Mouse (Mus musculus) CH12.LX (cell line): ENCODE results near the gene Kcnj9. TPM values are rescaled to one million over a fixed set of nuclear protein-coding genes. Genes with fewer than 3 reads are reported as not detected.

Experiments
- DNase-seq: peaks from one replicate; pipeline ENCODE4 v3.0.0-alpha.2; 2013; ENCODE audit errors: extremely low read depth
- H3K27ac ChIP-seq: 2 replicates; pipeline ENCODE4 v1.5.1; 2012; ENCODE audit warnings: low read depth, mild to moderate bottlenecking, control low read depth, moderate library complexity; ENCODE audit not compliant: insufficient read depth
- H3K27me3 ChIP-seq: replicated peaks from 2 replicates; pipeline ENCODE3; 2012; ENCODE audit warnings: inconsistent platforms
- H3K36me3 ChIP-seq, 2 experiments: replicated peaks in 1 of 2; 2 replicates each; pipeline versions ENCODE3 to v1.6.1; 2012; ENCODE audit warnings: inconsistent platforms in 1 of 2, low read length in 1 of 2, mild to moderate bottlenecking in 1 of 2, mixed read lengths in 1 of 2, moderate library complexity in 1 of 2; ENCODE audit not compliant: control insufficient read depth in 1 of 2, insufficient read depth in 1 of 2
- H3K4me1 ChIP-seq, 2 experiments: 2 replicates each; pipeline ENCODE4 v1.6.1; 2012; ENCODE audit warnings: inconsistent platforms in 1 of 2, moderate library complexity in 1 of 2; ENCODE audit not compliant: insufficient read depth in 2 of 2, control insufficient read depth in 1 of 2
- H3K4me2 ChIP-seq: 2 replicates; pipeline ENCODE4 v1.6.1; 2012; ENCODE audit warnings: low read depth, mild to moderate bottlenecking, control low read depth; ENCODE audit not compliant: poor library complexity, insufficient read depth, severe bottlenecking
- H3K4me3 ChIP-seq, 3 experiments: fragments of 150-350 bp in 1 of 3; sonication (generic) in 1 of 3; replicated peaks in 1 of 3; 2 replicates each; pipeline versions ENCODE3 to v1.5.1; 2011 to 2012; ENCODE audit warnings: low read depth in 2 of 3, low read length in 2 of 3, mild to moderate bottlenecking in 2 of 3, moderate library complexity in 2 of 3, control low read depth in 1 of 3, improper control_type of control experiment in 1 of 3, inconsistent platforms in 1 of 3, mixed read lengths in 1 of 3; ENCODE audit not compliant: poor library complexity in 1 of 3
- H3K79me2 ChIP-seq: replicated peaks from 2 replicates; pipeline ENCODE4 v1.6.1; 2012; ENCODE audit warnings: mild to moderate bottlenecking, moderate library complexity; ENCODE audit not compliant: control insufficient read depth, poor library complexity, insufficient read depth, severe bottlenecking; ENCODE audit errors: extremely low read depth
- H3K9ac ChIP-seq: 2 replicates; pipeline ENCODE4 v1.6.1; 2012; ENCODE audit warnings: low read depth, mild to moderate bottlenecking, control low read depth, moderate library complexity; ENCODE audit not compliant: insufficient read depth
- H3K9me3 ChIP-seq: replicated peaks from 2 replicates; pipeline ENCODE3; 2012; ENCODE audit warnings: low read length, inconsistent platforms, mixed read lengths
- BHLHE40 ChIP-seq: IDR thresholded peaks from 2 replicates; pipeline ENCODE4 v1.6.1; 2011; ENCODE audit warnings: mild to moderate bottlenecking, low read depth, low read length, improper control_type of control experiment
- CHD1 ChIP-seq: IDR thresholded peaks from 2 replicates; pipeline ENCODE4 v1.6.1; 2012; ENCODE audit warnings: low read depth, low read length, improper control_type of control experiment, inconsistent platforms
- CHD2 ChIP-seq: IDR thresholded peaks from 2 replicates; pipeline ENCODE4 v1.6.1; 2011; ENCODE audit warnings: low read length, improper control_type of control experiment
- CTCF ChIP-seq, 2 experiments: IDR thresholded peaks in 1 of 2; conservative IDR thresholded peaks in 1 of 2; 2 replicates each; pipeline ENCODE4 v1.5.1; 2011 to 2012; ENCODE audit warnings: low read depth in 2 of 2, low read length in 2 of 2, improper control_type of control experiment in 1 of 2, inconsistent platforms in 1 of 2, mild to moderate bottlenecking in 1 of 2, moderate library complexity in 1 of 2
- ETS1 ChIP-seq: conservative IDR thresholded peaks from 2 replicates; pipeline ENCODE4 v1.6.1; 2012; ENCODE audit warnings: low read depth, mild to moderate bottlenecking, inconsistent platforms, low read length, improper control_type of control experiment, moderate library complexity
- IRF4 ChIP-seq: IDR thresholded peaks from 2 replicates; pipeline ENCODE4 v1.6.1; 2014; ENCODE audit warnings: low read depth, mild to moderate bottlenecking, inconsistent platforms, low read length, improper control_type of control experiment
- RAD21 ChIP-seq: IDR thresholded peaks from 2 replicates; pipeline ENCODE4 v1.6.1; 2011; ENCODE audit warnings: low read depth, mild to moderate bottlenecking, low read length, improper control_type of control experiment, moderate library complexity
- RCOR1 ChIP-seq: conservative IDR thresholded peaks from 2 replicates; pipeline ENCODE4 v1.6.1; 2012; ENCODE audit warnings: low read depth, mild to moderate bottlenecking, inconsistent platforms, low read length, improper control_type of control experiment
- SMC3 ChIP-seq: IDR thresholded peaks from 2 replicates; pipeline ENCODE4 v1.6.1; 2011; ENCODE audit warnings: low read depth, low read length, improper control_type of control experiment
- USF2 ChIP-seq: conservative IDR thresholded peaks from 2 replicates; pipeline ENCODE4 v1.6.1; 2011; ENCODE audit warnings: low read depth, low read length, improper control_type of control experiment
- ZMIZ1 ChIP-seq: IDR thresholded peaks from 2 replicates; pipeline ENCODE4 v1.6.1; 2012; ENCODE audit warnings: low read depth, mild to moderate bottlenecking, inconsistent platforms, low read length, improper control_type of control experiment
- dilution Hi-C: fragments of 300-500 bp; cut with MboI; formaldehyde crosslinking; loops from 2 replicates; pipeline ENCODE4 v1.14.3; 2020; ENCODE audit warnings: low sequenced_read_pairs; ENCODE audit not compliant: extremely low pct_unique_long_range_greater_than_20kb, extremely low pct_ligation_motif_present
- in situ Hi-C: fragments of 300-500 bp; cut with MboI; formaldehyde crosslinking; loops from 3 replicates; pipeline ENCODE4 v1.14.3; 2019; ENCODE audit warnings: low sequenced_read_pairs, low pct_ligation_motif_present, low pct_unique_long_range_greater_than_20kb, mixed read lengths
- polyA plus RNA-seq: library from polyadenylated mRNA; unstranded; fragments of >175 nt; gene quantifications from 2 replicates; pipeline ENCODE4 v1.2.1, GENCODE M21; 2012; ENCODE audit warnings: low read depth; ENCODE audit not compliant: insufficient read length
- total RNA-seq, 2 experiments: library from RNA; depleted of rRNA; stranded (reverse); fragments of 300-350 nt in 1 of 2; fragments of >200 nt in 1 of 2; gene quantifications; 2 replicates each; pipeline ENCODE4 v1.2.3; 2012 to 2014

Gene Kcnj9
- total and polyA plus RNA-seq, 3 experiments = 0.04 to 0.10 TPM; not detected in 1

DNA sequence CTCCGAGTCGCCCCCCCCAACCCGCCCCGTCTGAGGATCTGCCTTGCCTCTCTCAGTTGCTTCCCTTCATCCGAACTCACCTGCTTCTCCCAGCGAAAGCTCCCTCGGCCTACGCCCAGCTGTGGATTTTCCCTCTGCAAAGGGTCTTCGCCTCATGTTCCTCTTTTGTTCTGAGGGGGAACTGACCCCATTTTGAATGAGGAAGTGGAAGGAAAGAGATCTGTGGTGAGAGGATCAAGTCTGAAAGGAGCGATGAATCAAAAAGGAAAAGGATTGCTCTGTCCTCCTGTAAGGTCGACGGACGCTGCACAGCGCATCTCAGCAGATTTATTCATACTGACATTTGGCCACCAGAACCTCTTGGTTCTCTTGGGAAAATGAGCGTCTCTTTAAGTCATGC, 6.7 kb upstream of the Kcnj9 start:
- H3K4me1 ChIP-seq = peaks cover 0 to 10% of the 10 kb centered on the region in 2 experiments; a peak in 3 of 4 replicates
- no peaks in the 10 kb centered on the region for H3K36me3 ChIP-seq
- dilution Hi-C loops = no loop called here
- H3K4me2 ChIP-seq = peak overlapping the region; percentile 26; the same call in 1 of the 2 replicates
- H3K4me3 ChIP-seq = no peak overlapping the region
- DNase-seq = no peak
- no peak overlapping the region for H3K27ac ChIP-seq
- TF ChIP-seq RCOR1 (no peak), ZMIZ1 (no peak), USF2 (no peak), BHLHE40 (no peak), IRF4 (no peak)
- no peaks in the 10 kb centered on the region for H3K79me2 ChIP-seq
- no peak overlapping the region for H3K9ac ChIP-seq
- no peaks in the 10 kb centered on the region for H3K9me3 ChIP-seq
- peaks cover 55% of the 10 kb centered on the region for H3K27me3 ChIP-seq
- in situ Hi-C loops = no loop called here

DNA sequence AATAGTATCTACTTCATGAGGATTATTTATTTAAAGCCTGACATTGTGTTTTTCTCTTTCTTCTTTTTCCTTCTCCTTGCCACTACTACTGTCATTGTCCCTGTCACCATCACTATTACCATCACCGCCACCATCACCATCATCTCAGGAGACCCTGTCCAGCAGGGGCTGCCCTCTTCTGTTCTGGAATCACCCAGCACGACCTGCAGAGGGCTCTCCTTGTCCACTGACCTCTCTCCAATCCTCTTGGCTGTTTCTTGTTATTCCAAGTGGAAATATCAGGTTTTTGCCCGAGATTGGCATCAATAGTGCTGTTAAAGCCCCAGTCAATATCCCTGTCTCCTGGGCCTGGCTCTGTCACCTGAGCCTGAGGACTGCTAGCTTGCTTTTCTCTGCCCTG, 4.4 kb upstream of the Kcnj9 start:
- TF ChIP-seq SMC3 (peak; percentile 28; the same call in 1 of the 2 replicates), RAD21 (peak; percentile 25), ETS1 (no peak), CTCF (conservative IDR thresholded peaks at IDR 0.05 in 1 of 2, IDR thresholded peaks at IDR 0.05 in 1 of 2; ENCODE audit: low read depth in 2 of 2, low read length in 2 of 2) (peak in 1 of 2 experiments; percentile 58; a peak in 2 of 4 replicates)
- Histone ChIP-seq H3K36me3 (no peaks in the 10 kb centered on the region), H3K4me3 (no peak overlapping the region), H3K9ac (no peak overlapping the region), H3K79me2 (no peaks in the 10 kb centered on the region), H3K27ac (no peak overlapping the region), H3K4me1 (peaks cover 0 to 10% of the 10 kb centered on the region in 2 experiments; a peak in 3 of 4 replicates), H3K27me3 (peaks cover 57% of the 10 kb centered on the region), H3K9me3 (no peaks in the 10 kb centered on the region), H3K4me2 (no peak overlapping the region)
- DNase-seq = no peak
- dilution Hi-C loops = no loop called here
- in situ Hi-C loops = no loop called here

GRCm38 (mm10) chr1:172332925-172333324, 3.8 kb upstream of the Kcnj9 start:
- Histone ChIP-seq H3K4me3 (no peak overlapping the region), H3K4me1 (peaks cover 0 to 10% of the 10 kb centered on the region in 2 experiments; a peak in 3 of 4 replicates), H3K36me3 (no peaks in the 10 kb centered on the region), H3K4me2 (no peak overlapping the region), H3K9ac (no peak overlapping the region), H3K9me3 (no peaks in the 10 kb centered on the region), H3K27ac (no peak overlapping the region), H3K27me3 (peaks cover 54% of the 10 kb centered on the region), H3K79me2 (no peaks in the 10 kb centered on the region)
- no peak for DNase-seq
- in situ Hi-C loops (no loop called here), dilution Hi-C loops (no loop called here)
- TF ChIP-seq CHD1 = no peak
- TF ChIP-seq CHD2 = peak; percentile 56; the same call in 1 of the 2 replicates
